Mouse (Mus musculus) brain, embryonic 18.5 days (tissue): ENCODE data around the gene Plekho1.
"Not testable (repeated sequence)": the region's sequence is repeated elsewhere in the genome, so short reads cannot be mapped to it uniquely, and the experiment has no call there.

Experiments
- DNase-seq: peaks from one replicate; pipeline ENCODE4 v3.0.0-alpha.2; 2012; ENCODE audit warnings: low read depth, low spot score

Gene Plekho1

GRCm38 (mm10) chr3:95980276-95980970 is 15.4 kb downstream of the Plekho1 start:
- no peak for DNase-seq

- no peak for DNase-seq
Measured at GRCm38 (mm10) chr3:95978265-95978664, 17.5 kb downstream of the Plekho1 start.

GRCm38 (mm10) chr3:95977587-95977986 is 18.2 kb downstream of the Plekho1 start:
- DNase-seq = not testable (repeated sequence)

GRCm38 (mm10) chr3:95977079-95977478 is 18.7 kb downstream of the Plekho1 start:
- no peak for DNase-seq

GRCm38 (mm10) chr3:95972873-95973634 is 22.7 kb downstream of the Plekho1 start:
- DNase-seq = no peak

- DNase-seq = no peak
Measured at GRCm38 (mm10) chr3:95972251-95972872, 23.4 kb downstream of the Plekho1 start.

GRCm38 (mm10) chr3:95970661-95971060 is 25.1 kb downstream of the Plekho1 start:
- not testable (repeated sequence) for DNase-seq

- DNase-seq = no peak
Measured at GRCm38 (mm10) chr3:95969277-95969676, 26.5 kb downstream of the Plekho1 start.

- DNase-seq = no peak
Measured at GRCm38 (mm10) chr3:95965518-95966451, 30.0 kb downstream of the Plekho1 start.

- no peak for DNase-seq
Measured at GRCm38 (mm10) chr3:95963681-95964080, 32.1 kb downstream of the Plekho1 start.

- no peak for DNase-seq
Measured at GRCm38 (mm10) chr3:95963230-95963629, 32.6 kb downstream of the Plekho1 start.

- DNase-seq = not testable (repeated sequence)
Measured at GRCm38 (mm10) chr3:95962182-95962581, 33.6 kb downstream of the Plekho1 start.

- DNase-seq = no peak
Measured at GRCm38 (mm10) chr3:95959807-95960206, 36.0 kb downstream of the Plekho1 start.

GRCm38 (mm10) chr3:95959082-95959481 is 36.7 kb downstream of the Plekho1 start:
- no peak for DNase-seq

GRCm38 (mm10) chr3:95957359-95958148 is 38.2 kb downstream of the Plekho1 start:
- DNase-seq = no peak

GRCm38 (mm10) chr3:95955318-95955717 is 40.5 kb downstream of the Plekho1 start:
- no peak for DNase-seq

GRCm38 (mm10) chr3:95954648-95955173 is 41.1 kb downstream of the Plekho1 start:
- not testable (repeated sequence) for DNase-seq

GRCm38 (mm10) chr3:95953522-95953921 is 42.3 kb downstream of the Plekho1 start:
- DNase-seq = no peak

GRCm38 (mm10) chr3:95953023-95953422 is 42.8 kb downstream of the Plekho1 start:
- no peak for DNase-seq

- not testable (repeated sequence) for DNase-seq
Measured at GRCm38 (mm10) chr3:95951566-95951965, 44.2 kb downstream of the Plekho1 start.
